Mouse (Mus musculus) lung, postnatal 0 days (tissue): ENCODE data around the gene Tec.

ENCODE experiments used
- CTCF ChIP-seq: IDR thresholded peaks from 2 replicates; pipeline ENCODE4 v1.5.1; 2016; ENCODE audit warnings: antibody characterized with exemption, mild to moderate bottlenecking
- EP300 ChIP-seq: IDR thresholded peaks from 2 replicates; pipeline ENCODE4 v1.6.1; 2016; ENCODE audit warnings: antibody characterized with exemption, mild to moderate bottlenecking, control low read depth

GRCm38 (mm10) chr5:72844776-72845495 is 23.3 kb downstream of the Tec start:
- TF ChIP-seq EP300 (no peak), CTCF (no peak)
